Mouse (Mus musculus) cerebellum, adult 11-12 months (tissue): Measurements from ENCODE around the gene Rasa3.

Experiments used
- DNase-seq: peaks from one replicate; pipeline ENCODE4 v3.0.0; 2022

Rasa3 gene

GRCm38 (mm10) chr8:13677413-13677883, at the start of gene Rasa3:
Gene Rasa3, minus strand, starts transcription at chr8:13677603.
- DNase-seq = peak; percentile 97

DNA sequence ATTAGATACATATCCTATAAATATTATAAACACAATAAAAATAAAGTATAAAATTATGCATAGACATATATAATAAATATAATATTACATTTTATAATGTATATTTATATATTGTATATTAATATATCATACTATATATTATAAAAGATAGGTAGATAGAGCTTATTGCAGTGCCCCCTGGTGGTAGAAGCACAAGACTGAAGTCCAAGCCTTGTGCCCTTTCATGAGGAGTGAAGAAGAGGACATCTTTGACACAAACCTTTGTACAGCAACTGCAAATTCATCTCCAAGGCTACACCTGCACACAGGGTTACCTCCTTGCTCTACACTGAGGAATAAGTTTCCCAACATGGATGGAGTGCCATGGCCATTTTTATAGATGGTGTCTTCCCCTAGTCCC, 48.3 kb upstream of the Rasa3 start:
- DNase-seq = peak; percentile 35

DNA sequence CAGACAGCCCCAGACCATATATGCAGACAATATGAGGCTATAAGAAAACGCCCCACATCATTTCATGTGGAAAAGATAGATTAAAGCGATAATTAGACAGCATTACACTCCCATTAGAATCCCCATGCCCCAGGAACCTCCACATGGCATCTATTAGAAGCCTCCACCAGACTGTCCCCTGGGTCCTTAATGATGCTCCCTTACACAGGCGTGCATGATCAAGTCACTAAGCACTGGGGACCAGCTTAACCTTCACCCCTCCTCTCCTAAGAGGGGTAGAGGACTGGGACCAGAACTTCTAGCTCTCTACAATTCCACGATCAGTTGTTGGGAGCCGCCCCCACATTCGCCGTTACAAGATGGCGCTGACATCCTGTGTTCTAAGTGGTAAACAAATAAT, 41.6 kb upstream of the Rasa3 start:
- DNase-seq = no peak

GRCm38 (mm10) chr8:13708514-13708913, 31.1 kb upstream of the Rasa3 start:
- DNase-seq = no peak

DNA sequence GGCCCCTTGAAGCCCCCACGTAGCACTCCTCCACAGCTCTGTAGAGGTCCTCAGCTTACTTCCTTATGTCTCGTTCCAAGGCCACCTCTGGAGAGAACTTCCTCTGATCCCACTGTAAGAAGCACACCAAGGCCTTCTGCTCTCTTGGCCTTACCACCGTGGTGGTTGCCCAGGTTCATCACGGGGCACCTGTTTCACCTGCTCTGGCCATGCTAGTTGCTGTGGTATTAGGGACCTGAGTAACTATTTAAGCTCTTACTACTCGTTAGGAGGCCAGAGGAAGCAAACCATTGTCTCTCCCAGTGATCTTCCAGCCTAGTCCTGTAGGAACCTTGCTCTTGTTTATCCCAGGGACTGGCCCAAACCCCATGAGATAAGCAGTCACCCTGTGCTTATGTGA, 29.5 kb upstream of the Rasa3 start:
- DNase-seq = no peak

- no peak for DNase-seq
Measured at GRCm38 (mm10) chr8:13705668-13706067, 28.3 kb upstream of the Rasa3 start, which contains the start of gene Cfap97d2. Gene Cfap97d2, plus strand, starts transcription at chr8:13705889.

- no peak for DNase-seq
Measured at GRCm38 (mm10) chr8:13704301-13704700, 26.9 kb upstream of the Rasa3 start.

GRCm38 (mm10) chr8:13703756-13704155, 26.4 kb upstream of the Rasa3 start:
- no peak for DNase-seq

GRCm38 (mm10) chr8:13702755-13703154, 25.4 kb upstream of the Rasa3 start:
- DNase-seq = peak; percentile 1

DNA sequence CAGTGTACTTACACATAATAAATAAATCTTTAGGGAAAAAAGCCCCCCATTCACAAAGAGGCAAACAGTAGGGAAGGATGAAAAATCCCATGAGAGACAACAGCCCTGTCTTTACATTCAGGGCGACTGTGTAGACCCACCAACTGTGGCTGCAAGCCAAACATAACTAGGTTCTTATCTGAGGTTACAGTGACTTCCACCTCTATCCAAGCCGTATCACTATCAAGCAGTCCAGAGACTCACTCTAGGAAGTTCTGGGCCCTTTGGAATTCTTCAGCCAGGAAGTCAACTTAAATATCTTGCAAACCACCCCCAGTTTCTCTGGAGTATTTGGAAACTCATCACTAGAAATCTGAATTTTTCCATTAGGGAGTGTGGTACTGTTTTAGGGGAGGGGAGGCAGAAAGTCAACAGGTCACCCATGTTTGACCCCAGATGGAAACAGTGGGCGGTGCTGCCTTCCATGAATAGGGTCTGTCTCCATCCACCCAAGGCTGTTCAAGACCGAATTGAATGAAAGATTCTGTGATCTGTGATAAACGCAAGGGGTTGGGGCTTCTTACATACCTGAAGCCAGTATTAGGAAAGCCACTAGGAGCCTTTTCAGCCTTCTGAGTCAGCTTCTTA, 22.0 kb upstream of the Rasa3 start:
- no peak for DNase-seq

GRCm38 (mm10) chr8:13698281-13698680, 20.9 kb upstream of the Rasa3 start:
- no peak for DNase-seq

DNA sequence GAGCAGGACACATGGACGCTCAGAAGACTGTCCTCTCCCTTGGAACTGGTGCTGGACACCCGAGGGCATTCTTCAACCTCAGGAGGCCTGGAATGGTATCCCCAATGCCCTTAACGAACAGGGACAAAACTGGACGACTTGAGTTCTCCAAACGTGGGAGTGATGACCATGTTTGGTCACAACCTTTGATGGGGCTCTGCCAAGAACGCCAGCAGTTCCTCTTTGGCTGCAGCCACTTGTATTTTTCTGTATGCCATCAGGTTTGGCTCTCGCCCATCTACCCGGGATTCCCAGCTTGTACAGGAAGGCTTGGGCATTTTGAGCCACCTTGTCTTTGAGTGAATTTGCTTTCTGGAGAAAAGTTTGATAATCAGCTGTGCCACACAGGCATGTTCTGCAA, 20.3 kb upstream of the Rasa3 start:
- peak; percentile 86 for DNase-seq

GRCm38 (mm10) chr8:13697196-13697595, 19.8 kb upstream of the Rasa3 start:
- DNase-seq = no peak

GRCm38 (mm10) chr8:13696157-13696556, 18.8 kb upstream of the Rasa3 start:
- peak; percentile 6 for DNase-seq

GRCm38 (mm10) chr8:13695203-13695867, 17.9 kb upstream of the Rasa3 start:
- DNase-seq = peak; percentile 13

- DNase-seq = peak; percentile 11
Measured at GRCm38 (mm10) chr8:13694735-13695134, 17.3 kb upstream of the Rasa3 start.

DNA sequence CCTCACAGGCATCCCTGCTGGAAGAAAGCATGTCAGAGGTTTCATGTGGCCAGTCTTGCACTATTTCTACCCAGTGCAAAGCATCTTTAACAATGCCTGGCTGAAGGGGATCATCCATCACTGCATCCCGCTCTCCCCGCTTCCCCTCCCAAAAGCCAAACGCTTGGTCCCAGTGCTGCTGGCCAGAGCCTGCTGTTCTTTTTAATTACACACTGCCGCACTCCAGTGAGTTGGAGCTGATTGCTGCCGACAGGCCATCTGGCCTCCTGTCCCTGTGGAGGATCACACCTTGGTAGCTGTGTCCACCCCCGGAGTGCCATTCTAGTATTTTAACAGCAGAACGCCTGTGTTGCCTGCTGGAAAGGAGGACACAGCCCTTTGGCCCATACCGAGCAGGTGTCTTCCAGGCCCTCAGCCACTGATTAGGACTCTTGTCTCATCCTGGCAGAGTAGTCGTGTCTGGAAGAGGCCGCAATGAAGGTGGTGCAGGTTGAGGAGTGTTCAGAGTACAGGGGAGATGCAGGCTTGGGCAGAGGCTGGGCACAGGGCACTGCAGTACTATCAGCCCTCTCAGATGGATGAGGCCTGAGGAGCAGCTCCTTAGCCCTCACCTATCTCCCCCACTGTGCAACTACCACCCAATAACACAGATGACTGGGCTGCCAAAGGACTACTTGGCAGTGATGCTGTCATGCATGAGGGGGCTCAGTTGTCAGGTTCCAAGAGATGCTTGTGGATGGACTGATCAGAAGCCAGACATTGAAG, 15.1 kb upstream of the Rasa3 start:
- peak; percentile 95 for DNase-seq

DNA sequence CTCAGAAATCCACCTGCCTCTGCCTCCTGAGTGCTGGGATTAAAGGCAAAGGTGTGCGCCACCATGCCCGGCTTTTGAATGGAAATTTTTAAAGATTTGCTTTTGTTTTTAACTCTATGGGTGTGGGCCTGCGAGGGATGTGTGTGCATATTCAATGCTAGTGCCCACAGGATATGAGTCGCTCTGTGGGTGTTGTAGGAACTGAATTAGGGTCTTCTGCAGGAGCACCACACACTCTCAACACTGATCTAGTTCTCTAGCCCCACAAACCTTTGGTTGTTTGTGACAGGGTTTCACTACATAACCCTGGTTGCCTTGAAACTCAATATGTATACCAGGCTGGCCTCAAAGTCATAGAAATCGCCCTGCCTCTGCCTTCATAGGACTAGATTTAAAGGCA, 11.9 kb upstream of the Rasa3 start:
- DNase-seq = no peak

GRCm38 (mm10) chr8:13688461-13688860, 11.1 kb upstream of the Rasa3 start:
- DNase-seq = peak; percentile 29

GRCm38 (mm10) chr8:13687941-13688340, 10.5 kb upstream of the Rasa3 start:
- DNase-seq = no peak

- no peak for DNase-seq
Measured at GRCm38 (mm10) chr8:13687101-13687717, 9.8 kb upstream of the Rasa3 start.

- peak; percentile 20 for DNase-seq
Measured at GRCm38 (mm10) chr8:13686426-13686825, 9.0 kb upstream of the Rasa3 start.

DNA sequence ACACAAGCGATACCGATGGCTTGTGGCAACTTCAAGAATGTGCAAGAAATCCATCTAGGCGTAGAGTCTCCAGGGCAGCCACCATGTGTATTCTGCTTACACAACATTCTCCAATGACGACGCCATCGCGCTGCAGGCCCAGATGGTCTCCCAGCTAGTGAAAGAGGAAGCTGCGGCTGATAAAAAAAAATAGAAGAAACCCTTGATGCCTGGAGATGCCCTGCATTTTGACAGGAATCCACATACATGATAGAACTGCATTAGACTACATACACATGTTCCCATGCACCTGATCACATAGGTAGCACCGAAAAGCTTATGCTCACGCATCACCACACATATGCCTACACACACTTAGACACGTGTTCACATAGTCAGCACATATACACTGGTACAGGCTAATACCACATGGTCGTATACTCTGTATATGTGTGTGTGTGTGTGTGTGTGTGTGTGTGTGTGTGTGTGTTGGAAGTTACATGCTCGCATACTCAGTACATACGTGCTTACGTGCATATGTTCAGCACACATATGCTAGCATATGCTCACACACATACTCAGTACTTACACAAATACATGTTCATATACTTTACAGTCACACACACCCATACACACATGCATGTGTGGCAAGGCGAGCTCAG, 8.4 kb upstream of the Rasa3 start:
- peak; percentile 75 for DNase-seq
